Mouse (Mus musculus): ENCODE results near the gene Gjb4.
A peak's percentile ranks its signal among the peaks of the same experiment; 100 is the strongest.

Gjb4 gene

DNA sequence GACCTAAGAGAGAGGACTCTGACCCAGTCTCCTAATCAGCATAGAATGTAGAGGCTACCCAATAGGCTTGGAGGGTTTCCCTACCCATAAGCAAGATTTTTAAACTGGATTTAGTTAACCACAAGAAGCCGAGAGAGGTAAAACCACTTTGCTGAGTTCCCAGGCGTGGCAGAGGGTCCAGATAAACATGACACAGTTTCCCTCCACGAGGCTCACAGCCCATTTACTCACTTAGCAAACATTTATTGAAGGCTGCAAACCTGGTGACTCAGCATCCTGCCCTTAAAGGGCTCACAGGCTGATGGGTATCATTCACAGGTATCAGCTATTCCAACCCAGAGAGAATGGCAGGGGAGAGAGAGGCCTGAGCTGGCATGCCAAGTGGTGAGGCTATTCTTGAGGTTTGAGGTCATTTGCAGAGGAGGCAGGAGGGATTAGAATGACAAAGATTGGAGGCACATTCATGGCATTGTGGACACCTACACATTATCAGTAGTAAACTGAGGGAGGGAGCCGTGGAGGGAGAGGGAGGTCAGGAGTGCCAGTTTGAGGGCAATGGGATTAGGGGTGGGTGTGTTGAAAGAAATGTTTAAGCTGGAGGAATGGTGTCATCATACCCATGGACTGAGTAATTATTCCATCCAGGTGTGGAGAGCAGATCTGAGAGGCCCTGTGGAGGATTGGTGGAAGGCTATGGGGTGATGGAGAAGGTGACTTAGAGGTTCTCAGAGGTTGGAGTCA lies 4.2 kb downstream of the Gjb4 start:
- DNase-seq (ENCODE audit: low spot score), result no peak

DNA sequence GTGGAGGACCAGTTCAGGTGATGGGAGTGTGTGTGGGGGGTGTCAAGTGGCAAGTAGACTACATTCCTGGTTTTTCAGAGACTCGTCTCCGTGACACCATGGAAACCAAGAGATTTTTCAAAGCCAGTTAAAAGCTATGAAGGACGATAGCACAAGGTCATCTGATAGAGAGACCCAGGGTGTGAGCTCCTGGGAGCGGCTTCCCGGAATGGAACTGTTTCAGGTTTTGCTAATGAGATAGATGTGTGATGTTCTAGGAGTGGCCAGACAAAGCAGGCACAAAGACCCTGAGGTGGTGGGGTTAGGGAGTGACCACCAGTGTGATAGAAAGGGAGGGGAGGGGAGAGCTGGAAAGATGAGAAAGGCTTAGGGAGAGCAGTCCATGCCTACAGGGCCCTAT lies 8.9 kb downstream of the Gjb4 start:
- DNase-seq (ENCODE audit: low spot score), result no peak

DNA sequence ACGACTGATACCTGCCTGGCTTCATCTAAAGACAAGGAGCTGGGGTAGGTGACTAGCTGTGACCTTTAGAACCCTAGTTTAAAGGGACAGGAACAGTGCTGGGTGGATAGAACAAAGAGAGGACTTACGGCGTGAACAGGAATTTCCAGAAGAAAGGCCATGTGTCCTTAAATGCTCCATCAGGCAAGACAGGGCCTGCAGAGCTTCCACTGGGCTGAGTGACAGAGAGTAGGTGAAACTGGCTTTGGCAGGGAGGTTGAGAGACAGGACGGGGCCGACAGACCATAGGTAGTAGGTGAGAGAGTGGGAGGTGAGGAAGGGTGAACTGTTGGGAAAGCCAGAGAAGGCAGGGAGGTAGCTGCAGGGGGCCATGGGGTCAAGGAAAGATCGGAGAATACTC lies 12.5 kb downstream of the Gjb4 start:
- no peak for DNase-seq (ENCODE audit: low spot score)

DNA sequence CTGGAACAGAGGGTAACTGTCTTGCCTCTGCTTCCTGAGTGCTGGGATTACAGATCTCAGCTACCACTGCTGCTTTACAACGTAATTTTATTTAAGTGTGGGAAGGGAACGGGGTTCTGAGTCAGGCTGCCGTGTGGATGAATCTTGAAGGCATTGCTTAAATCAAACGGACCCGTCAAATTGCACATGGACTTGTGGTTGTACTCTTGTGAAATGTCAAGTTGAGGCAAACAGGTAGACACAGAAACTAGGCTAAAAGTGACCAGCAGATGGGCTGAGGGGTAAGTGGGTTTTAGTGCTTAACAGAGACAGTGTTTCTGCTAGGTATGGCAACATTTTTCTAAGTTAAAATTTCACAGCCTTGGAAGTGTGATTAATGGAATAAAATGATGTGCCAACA lies 16.2 kb downstream of the Gjb4 start:
- no peak for DNase-seq (ENCODE audit: low spot score)

DNA sequence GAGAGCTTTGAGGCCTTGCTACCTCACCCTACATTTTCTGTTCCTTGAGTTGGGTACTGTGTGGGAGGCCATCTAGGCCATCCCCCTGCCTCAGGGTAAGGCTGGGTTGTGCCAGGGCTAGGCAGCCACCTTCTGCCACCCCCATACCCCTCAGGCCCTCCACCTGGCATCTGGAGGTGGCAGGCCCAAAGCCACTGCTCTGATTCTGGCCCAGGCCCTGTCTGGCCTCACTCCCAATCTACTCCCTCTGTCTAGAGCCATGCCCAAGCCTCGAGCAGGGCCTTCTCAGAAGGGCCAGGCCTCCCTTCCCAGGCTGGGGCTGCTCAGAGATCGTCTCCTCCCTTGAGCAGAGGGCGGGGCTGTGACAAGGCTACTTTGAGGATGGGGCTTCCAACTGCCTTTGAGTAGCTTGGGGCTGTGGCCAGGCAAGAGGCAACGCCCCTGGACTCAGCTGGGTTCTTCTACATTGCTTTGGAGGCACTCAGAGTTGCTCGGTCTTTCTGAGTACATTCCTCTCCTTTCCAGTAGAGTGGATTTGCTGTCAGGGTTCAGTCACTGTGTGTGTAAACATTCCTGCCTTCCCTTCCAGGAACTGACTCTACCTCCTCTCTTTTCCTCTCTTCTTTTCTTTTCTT lies 18.9 kb downstream of the Gjb4 start:
- DNase-seq (ENCODE audit: low spot score), result no peak

DNA sequence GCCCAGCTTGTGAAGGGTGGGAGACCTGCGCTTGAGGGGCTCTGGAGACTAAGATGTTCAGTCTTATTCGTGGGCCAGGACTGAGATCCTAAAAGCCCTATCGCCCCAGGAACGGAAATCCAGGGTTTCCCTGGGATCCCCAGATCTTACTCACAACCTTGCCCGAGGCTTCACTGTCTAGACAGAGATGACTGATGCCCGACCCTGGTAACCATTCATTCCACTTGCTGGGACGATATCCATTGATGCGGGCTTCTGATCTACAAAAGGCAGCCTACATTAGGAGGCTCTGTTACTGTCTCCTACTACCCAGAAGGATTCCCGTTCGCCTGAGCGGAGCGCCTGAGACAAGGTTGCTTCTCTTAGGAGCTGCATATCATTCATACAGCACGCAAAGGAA lies 22.7 kb downstream of the Gjb4 start:
- no peak for DNase-seq (ENCODE audit: low spot score)

DNA sequence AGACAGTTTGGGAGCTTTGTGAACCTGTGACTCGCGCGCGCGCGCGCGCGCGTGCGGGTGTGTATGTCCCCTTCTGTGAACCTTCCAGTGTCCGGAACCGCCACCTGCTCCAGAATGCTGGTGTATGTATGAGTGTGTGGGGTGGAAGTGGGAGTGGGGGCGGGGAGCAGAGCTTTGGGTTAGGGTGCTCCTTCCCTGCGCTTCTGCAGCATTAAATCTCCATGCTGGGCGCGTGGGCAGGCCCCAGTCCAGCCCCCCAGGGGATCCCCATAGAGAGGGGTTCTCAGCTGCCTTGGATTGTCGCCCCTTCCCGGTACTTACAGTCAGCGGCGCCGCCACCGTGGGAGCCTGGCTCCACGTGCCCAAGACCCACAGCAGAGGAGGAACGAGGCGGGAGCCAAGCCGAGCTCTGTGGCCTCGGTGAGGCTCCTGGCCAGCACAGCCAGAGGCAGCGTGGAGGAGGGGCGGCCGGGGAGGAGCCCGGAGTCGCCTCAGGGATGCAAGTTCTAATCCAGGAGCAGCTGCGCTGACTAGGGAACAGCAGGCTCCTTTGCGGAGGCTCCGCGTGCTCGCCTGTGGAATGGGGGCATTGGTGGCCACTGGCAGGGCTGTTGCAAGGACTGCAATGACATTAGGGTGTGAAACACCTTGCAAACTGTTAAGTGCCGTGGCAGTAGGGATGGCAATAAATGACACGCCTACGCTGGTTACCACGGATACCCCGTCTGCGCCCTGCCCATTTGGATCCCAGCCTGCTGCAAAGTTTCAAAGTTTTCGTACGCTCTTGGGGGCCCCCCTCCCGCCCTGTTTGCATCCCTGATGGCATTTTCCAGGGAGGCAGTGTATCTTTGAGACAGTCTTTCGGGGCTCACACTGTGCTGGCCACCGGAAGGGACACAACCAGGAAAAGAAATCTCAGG lies 23.4 kb downstream of the Gjb4 start, which contains the start of gene Gjb3:
TSS of gene Gjb3 (minus strand) at position 664 of the 920 bp plus-strand sequence.
- DNase-seq (ENCODE audit: low spot score), result no peak

DNA sequence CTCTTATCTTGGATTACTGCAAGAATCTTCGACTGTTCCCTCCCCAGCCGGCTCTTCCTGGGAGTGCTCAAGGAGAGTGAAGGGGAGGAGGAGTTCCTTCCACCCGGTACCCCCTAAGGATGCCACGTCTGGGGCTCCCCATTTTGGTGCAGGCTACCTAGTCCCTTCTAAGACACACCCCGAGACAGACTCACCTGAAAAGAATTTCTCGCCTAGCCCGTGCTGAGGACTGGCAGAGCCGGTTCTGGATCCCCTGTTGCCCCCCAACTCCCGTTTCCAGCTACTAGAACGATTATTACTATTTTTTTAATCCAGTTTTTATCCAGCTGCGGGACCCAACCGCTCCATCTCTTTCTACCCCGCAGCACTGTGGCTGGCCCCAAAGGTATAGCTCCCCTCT lies 24.1 kb downstream of the Gjb4 start:
- no peak for DNase-seq (ENCODE audit: low spot score)

DNA sequence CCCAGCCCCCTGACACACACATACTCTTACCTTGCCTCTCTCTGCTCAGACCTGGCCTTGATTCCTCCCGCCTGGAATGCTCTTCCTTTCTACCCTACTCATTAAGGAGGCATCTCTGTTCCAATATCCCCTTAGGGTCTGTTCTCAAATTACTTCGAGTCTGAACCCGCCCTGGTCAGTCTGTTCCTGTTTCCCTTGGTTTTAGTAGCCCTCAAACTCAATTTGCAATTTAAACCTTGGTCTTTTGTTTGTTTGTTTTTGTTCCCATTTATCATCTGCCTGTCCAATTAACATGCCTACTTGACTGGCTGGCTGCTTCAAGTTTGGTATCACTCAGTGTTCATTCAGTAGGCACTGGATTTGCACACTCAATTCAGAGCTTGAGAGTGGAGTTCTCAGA lies 24.8 kb downstream of the Gjb4 start:
- DNase-seq (ENCODE audit: low spot score), result no peak

DNA sequence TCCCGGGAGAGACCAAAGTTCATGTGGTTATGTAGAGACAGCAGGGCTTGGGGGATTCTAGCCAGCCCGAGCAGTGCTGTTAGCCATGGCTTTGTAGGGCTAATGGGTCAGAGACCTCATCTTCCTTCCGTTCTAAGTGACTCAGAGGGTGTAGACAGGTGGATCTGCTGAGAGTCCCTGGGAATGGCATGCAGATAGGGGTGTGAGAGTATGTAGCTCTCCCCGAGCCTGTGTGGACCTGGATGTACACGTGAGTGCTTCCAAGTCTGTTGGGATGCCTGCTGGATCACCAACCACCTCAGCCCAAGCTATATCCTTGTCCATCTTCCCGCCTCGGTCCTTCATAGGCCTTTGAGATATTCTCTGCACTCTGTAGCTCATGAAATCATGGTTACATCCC lies 25.5 kb downstream of the Gjb4 start:
- no peak for DNase-seq (ENCODE audit: low spot score)

DNA sequence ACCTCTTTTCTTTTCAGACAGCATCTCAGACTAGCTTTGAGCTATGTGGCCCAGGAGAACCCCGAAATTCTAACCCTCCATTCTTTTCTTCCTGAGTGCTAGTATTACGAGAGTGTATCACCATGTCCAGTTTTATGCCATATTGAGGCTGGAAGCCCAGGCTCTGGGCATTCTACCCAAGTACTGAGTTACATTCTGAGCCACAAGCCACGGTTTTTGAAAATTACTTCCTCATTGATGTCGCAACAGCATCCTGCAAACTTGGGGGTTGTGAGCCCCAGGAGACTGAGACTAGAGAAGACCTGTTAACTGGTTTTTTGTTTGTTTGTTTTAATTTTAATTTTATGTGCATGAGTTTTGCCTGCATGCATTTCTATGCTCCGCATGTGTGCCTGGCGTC lies 26.1 kb downstream of the Gjb4 start:
- no peak for DNase-seq (ENCODE audit: low spot score)

DNA sequence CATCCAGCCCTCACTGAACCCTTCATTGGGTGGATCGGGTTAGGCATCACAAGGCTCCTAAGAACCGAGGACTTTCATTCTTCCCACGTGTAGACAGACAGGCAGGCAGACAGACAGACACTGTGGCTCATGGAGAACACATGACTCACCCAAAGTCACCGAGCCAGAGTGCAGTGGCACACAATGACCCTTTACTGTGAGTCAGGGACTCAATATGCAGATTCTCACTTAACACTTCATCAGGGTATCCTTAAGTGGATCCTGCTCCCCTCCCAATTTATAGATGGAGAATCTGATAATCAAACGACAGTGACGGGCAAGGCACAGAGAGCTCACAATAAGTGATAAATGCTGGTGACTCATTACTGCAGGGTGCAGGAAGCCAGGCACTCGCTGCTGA lies 26.6 kb downstream of the Gjb4 start:
- DNase-seq (ENCODE audit: low spot score), result no peak

DNA sequence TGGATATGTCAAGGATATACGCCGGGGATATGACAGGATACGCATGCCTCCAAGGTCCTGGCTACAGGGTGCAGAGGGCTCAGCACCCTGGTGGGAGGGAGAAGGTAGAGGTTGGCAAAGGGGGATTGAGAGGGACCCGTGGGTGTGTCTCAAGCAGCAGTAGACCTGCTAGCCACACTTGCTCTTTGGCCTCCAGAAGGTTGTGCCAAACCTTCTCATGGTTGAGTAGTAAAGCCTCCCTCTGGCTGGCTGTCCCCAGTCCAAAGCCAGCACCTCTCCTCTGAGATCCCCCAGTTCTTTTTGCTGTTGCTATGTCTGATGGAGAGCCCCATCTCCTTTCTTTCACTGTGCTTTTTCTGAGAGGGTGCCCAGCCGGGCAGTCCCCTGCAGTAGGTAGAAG lies 28.6 kb downstream of the Gjb4 start:
- DNase-seq (ENCODE audit: low spot score), result no peak

DNA sequence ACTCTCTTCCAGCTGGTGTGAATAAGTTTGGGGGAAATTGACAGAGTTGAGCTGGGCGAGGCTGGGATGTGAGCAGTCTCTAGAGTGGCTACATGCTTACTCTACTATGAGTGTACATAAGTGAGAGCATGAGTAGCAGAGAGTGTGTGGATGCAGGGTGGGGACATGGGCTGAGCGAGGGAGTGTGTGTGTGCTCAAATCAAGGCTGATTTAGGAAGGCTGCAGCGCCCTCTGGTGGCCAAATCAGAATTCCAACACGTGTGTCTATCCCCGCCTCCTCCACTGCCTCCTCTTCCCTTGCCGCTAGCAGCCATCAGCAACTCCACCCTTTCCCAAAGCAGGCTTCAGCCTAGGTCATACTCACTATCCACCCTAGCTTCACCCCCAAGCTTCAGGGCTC lies 29.1 kb downstream of the Gjb4 start:
- peak; percentile 57 for DNase-seq (ENCODE audit: low spot score)

DNA sequence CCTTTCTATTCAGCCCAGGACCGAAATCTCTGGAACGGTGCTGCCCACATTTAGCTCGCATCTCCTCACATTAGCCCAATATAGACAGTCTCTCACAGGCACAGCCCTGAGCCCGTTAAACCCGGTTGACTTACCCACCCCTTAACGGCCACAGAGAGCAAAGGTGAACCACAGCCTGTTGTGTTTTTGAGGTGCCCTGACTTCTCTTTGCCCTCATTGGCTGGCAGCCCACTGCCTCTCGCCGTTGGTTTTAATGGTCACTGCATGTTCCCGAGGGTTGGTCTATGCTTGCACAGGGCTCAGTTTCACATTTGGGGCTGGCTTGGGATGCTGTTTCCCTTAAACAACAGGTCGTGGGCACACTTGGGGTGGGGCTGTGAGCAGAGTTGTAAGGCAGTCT lies 29.6 kb downstream of the Gjb4 start:
- no peak for DNase-seq (ENCODE audit: low spot score)

DNA sequence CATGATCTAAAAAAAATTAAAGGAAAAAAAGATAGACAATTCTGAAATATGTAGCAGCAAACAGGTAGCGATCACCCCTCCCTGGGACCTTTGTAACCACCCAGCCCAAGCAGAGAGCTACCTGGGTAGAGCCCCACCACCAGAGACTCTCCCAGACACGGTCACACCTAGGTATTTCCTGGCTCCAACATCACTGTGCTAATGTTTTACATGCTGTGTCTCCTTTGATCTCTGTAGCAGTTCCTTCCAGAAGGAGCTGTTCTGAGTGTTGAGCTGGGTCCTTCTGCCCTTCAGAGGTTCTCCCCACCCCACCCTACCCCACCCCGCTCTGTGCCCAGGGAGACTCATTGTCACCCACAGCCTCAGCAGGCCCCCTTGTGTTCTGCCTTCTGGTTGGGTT lies 30.2 kb downstream of the Gjb4 start:
- no peak for DNase-seq (ENCODE audit: low spot score)

DNA sequence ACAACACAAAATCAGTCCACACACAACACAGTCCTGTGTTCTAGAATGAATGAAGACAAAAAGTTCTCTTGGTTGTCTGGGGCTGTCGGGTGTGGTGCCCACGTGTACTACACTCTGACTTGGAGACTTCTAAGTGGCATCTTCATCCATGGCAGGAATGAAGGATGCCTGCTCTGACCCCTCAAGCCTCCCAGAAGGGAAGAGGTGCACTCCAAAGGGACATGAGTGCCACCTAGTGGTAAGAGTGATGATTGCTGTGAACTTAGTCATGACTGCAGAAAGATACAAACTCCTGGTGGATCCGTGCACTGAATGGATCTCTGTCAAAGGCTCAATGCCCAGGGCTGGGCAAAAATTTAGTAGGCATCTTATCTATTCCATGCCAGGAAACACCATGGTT lies 34.3 kb downstream of the Gjb4 start:
- peak; percentile 41 for DNase-seq (ENCODE audit: low spot score)

DNA sequence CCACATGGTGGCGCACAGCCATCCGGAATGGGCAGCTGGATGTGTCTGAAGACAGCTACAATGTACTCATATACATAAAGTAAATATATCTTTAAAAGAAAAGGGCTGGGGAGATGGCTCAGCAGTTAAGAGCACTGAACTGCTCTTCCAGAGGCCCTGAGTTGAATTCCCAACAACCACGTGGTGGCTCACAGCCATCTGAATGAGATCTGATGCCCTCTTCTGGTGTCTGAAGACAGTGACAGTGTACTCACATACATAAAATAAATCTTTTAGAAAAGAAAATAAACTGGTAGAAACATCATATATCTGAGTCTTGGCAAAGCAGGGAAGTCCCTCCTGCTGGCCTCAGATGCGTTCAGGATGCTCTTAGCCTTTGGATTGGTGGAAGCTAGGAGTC lies 36.7 kb downstream of the Gjb4 start:
- DNase-seq (ENCODE audit: low spot score), result no peak

DNA sequence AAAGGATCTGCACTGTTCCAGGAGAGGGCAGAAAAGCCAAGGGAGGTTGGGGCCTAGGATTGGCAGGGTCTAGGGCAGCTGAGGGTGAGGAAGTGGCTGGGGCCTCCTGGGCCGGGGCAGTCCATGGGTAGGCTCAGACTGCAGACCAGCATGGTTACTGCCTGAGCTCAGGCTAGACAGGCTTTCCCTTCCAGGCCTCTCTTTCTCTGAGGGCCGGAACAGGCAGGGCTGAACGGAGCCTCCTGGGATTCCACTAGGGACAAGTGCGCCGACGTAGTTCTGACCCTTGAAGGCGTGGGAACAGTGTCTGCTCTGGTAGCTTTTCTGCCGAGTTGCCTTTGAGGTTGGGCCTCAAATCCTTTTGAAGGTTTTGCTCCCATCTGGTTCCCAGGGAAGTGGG lies 38.1 kb downstream of the Gjb4 start:
- no peak for DNase-seq (ENCODE audit: low spot score)

DNA sequence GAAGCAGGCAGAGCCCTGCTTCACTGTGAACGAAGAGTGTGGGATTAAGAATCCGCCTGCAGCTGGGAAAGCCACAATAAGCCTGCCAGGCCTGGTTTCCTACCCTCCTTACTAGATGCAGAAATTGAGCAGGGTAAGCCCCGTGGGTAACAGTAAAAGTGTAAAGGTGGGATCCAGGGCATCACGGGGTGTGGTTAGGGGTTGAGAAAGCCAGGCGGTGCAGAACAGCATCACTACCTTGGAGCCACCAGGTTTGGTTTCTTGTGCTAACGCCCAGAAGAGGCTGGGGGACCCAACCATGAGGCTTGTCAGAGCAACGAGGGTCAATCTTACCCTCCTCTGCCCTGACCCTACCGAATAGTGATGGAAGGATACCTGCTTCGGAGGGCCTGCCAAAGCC lies 39.3 kb downstream of the Gjb4 start:
- no peak for DNase-seq (ENCODE audit: low spot score)

DNA sequence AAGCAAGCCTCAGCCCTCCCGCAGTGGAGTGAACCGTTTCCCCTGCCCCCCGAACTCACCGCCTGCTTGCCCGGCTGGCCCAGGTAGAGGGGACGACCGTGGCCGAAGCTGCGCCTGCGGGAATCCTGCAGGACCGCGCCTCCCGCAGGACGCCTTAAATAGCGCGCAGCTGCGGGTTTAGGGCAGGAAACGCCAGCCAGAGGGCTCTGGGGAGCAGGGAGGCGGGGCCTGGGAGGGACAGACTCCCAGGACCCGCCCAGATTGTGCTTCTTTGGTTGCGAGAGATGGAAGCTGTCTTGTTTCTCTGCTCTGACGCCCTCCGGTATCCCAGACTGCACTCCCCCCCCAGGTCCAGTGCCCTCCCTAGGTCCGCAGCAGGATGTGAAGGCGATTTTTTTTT lies 40.0 kb downstream of the Gjb4 start, which contains the start of gene Gja4:
TSS of gene Gja4 (minus strand) at position 179 of the 400 bp plus-strand sequence.
- DNase-seq (ENCODE audit: low spot score), result peak; percentile 72

DNA sequence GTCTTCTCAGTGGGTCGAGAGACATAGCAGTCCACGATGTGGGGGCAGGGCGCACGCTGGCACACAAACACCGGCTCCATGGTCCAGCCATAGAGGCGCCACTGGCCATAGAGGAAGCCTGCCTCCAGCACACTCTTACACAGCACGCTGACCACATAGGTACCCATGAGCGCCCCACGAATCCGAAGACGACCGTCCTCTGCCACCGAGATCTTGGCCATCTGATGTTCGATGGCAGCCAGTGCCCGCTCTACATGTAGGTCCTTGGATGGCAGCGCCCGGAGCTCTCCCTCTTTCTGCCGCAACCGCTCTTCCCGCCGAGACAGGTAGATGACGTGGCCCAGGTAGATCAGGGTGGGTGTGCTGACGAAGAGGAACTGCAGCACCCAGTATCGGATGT lies 41.5 kb downstream of the Gjb4 start:
- DNase-seq (ENCODE audit: low spot score), result no peak

DNA sequence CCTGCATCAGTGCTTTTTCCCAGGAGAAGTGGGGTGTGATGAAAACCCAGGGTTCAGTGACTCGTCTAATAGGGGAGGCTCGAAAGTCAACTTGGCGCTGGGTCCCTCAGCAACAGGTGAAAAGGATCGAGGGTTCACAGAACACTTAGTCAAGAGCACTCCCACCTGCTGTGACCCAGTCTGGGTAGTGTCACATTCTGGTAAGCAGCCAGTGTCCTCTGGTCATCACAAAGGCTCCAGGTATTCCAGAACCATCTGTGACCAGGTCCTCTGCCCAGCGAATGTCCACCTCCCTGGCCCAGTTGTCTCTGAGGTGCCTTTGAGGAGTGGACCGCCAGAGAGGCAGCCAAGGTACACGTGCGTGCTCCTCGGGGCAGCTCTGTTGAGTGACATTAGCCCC lies 42.3 kb downstream of the Gjb4 start:
- DNase-seq (ENCODE audit: low spot score), result no peak
